Mouse (Mus musculus) cerebellum, adult (tissue): ENCODE measurements at regions not wholly inside any gene's neighbourhood (a gene's known extent, or its start where the extent isn't known, plus 50 kb on each side); places are given as distances from the start of the nearest gene placed in this dataset.
"Not testable (repeated sequence)": the region's sequence is repeated elsewhere in the genome, so short reads cannot be mapped to it uniquely, and the experiment has no call there.

ENCODE experiments used
- ATAC-seq: cut with Nextera tagmentation; 2 replicates; pipeline ENCODE4 v1.9.2; 2017; ENCODE audit warnings: mild to moderate bottlenecking, moderate library complexity, mixed read lengths; ENCODE audit not compliant: insufficient number of reproducible peaks, low FRiP score, low TSS enrichment

GRCm38 (mm10) chr10:70866737-70867136 lies 211.0 kb upstream of the Phyhipl start:
- no peak for ATAC-seq

- no peak for ATAC-seq
These were observed 208.9 kb upstream of the Phyhipl start for GRCm38 (mm10) chr10:70864650-70865049.

GRCm38 (mm10) chr10:70862022-70862335 lies 206.2 kb upstream of the Phyhipl start:
- no peak for ATAC-seq

GRCm38 (mm10) chr10:70861131-70862021 lies 205.6 kb upstream of the Phyhipl start:
- ATAC-seq: no peak

GRCm38 (mm10) chr10:70857155-70857820 lies 201.5 kb upstream of the Phyhipl start:
- ATAC-seq: no peak

GRCm38 (mm10) chr10:70855948-70856347 lies 200.2 kb upstream of the Phyhipl start:
- ATAC-seq: no peak

GRCm38 (mm10) chr10:70853614-70854013 lies 197.8 kb upstream of the Phyhipl start:
- ATAC-seq: no peak

- no peak for ATAC-seq
These were observed 192.4 kb upstream of the Phyhipl start for GRCm38 (mm10) chr10:70848141-70848540.

- no peak for ATAC-seq
These were observed 191.6 kb upstream of the Phyhipl start for GRCm38 (mm10) chr10:70847341-70847882.

GRCm38 (mm10) chr10:70846281-70847168 lies 190.8 kb upstream of the Phyhipl start:
- no peak for ATAC-seq

- ATAC-seq: no peak
These were observed 188.1 kb upstream of the Phyhipl start for GRCm38 (mm10) chr10:70843848-70844247.

GRCm38 (mm10) chr10:70842176-70842838 lies 186.5 kb upstream of the Phyhipl start:
- ATAC-seq: no peak

GRCm38 (mm10) chr10:70841179-70841578 lies 185.4 kb upstream of the Phyhipl start:
- ATAC-seq: not testable (repeated sequence)

GRCm38 (mm10) chr10:70838147-70838546 lies 182.4 kb upstream of the Phyhipl start:
- no peak for ATAC-seq

GRCm38 (mm10) chr10:70837326-70837725 lies 181.6 kb upstream of the Phyhipl start:
- ATAC-seq: no peak

GRCm38 (mm10) chr10:70832616-70833015 lies 176.9 kb upstream of the Phyhipl start:
- no peak for ATAC-seq

GRCm38 (mm10) chr10:70828217-70828616 lies 172.5 kb upstream of the Phyhipl start:
- ATAC-seq: no peak

- ATAC-seq: not testable (repeated sequence)
These were observed 171.8 kb upstream of the Phyhipl start for GRCm38 (mm10) chr10:70827522-70827921.

GRCm38 (mm10) chr10:70826706-70827105 lies 170.9 kb upstream of the Phyhipl start:
- ATAC-seq: no peak

- ATAC-seq: no peak
These were observed 169.7 kb upstream of the Phyhipl start for GRCm38 (mm10) chr10:70825451-70825850.
